In genomic region chr9:62536655-62537631, GRCm38 (mm10) we compare ENCODE assay signal across 8 mouse cellular contexts. TPM values are rescaled to one million over a fixed set of nuclear protein-coding genes. Genes with fewer than 3 reads are reported as not detected.
DNase-seq lines count a peak whose midpoint lies in the region; ATAC-seq and TF ChIP-seq lines count a peak whose summit lies in the region.

Coro2b (minus strand) TSS chr9:62537044.

- no peaks in the 10 kb centered on the region for H3K79me3 ChIP-seq in C2C12 (ENCODE audit: low read depth)

- H3K4me3 ChIP-seq in C2C12 (ENCODE audit: insufficient read depth, poor library complexity, severe bottlenecking): peak within 1 kb of the TSS; percentile 23
- H3K4me3 ChIP-seq in embryonic facial prominence, embryonic 14.5 days (ENCODE audit: low read depth, low read length): peak within 1 kb of the TSS; percentile 68
- peak within 1 kb of the TSS; percentile 66 for H3K4me3 ChIP-seq in heart, embryonic 12.5 days
- H3K4me3 ChIP-seq in kidney, embryonic 14.5 days (ENCODE audit: low read length): peak within 1 kb of the TSS; percentile 74
- H3K4me3 ChIP-seq in liver, adult 2 months (ENCODE audit: insufficient read depth, low read depth, low read length): peak within 1 kb of the TSS; percentile 66
- peak within 1 kb of the TSS; percentile 61 for H3K4me3 ChIP-seq in thymus, adult 2 months (ENCODE audit: control insufficient read depth, insufficient read depth, low read length)

- peak; percentile 54 for ATAC-seq in embryonic facial prominence, embryonic 14.5 days (ENCODE audit: low read depth)
- ATAC-seq in heart, embryonic 12.5 days (ENCODE audit: insufficient number of reproducible peaks, low FRiP score): 0 out of 2 replicates have a peak, but pooled peaks have one; percentile 43
- peak; percentile 63 for ATAC-seq in kidney, embryonic 14.5 days (ENCODE audit: low FRiP score, low TSS enrichment)

- H3K36me3 ChIP-seq in C2C12 (ENCODE audit: control insufficient read depth, insufficient read depth): no peaks in the 10 kb centered on the region
- H3K36me3 ChIP-seq in embryonic facial prominence, embryonic 14.5 days (ENCODE audit: control insufficient read depth, insufficient read depth, low read length): no peaks in the 10 kb centered on the region
- H3K36me3 ChIP-seq in heart, embryonic 12.5 days: no peaks in the 10 kb centered on the region
- H3K36me3 ChIP-seq in kidney, embryonic 14.5 days (ENCODE audit: control insufficient read depth, insufficient read depth, low read length): no peaks in the 10 kb centered on the region
- H3K36me3 ChIP-seq in liver, adult 2 months (ENCODE audit: control insufficient read depth, insufficient read depth, low read length): no peaks in the 10 kb centered on the region
- H3K36me3 ChIP-seq in thymus, adult 2 months (ENCODE audit: control insufficient read depth, insufficient read depth, low read length): no peaks in the 10 kb centered on the region

- H3K27me3 ChIP-seq in C2C12 (ENCODE audit: control insufficient read depth, insufficient read depth, insufficient read length): no peaks in the 10 kb centered on the region
- H3K27me3 ChIP-seq in embryonic facial prominence, embryonic 14.5 days (replicated peaks; ENCODE audit: control insufficient read depth, insufficient read depth, low read length): no peaks in the 10 kb centered on the region
- peaks cover 28% of the 10 kb centered on the region for H3K27me3 ChIP-seq in heart, embryonic 12.5 days (replicated peaks)
- H3K27me3 ChIP-seq in kidney, embryonic 14.5 days (ENCODE audit: control insufficient read depth, insufficient read depth, low read length): no peaks in the 10 kb centered on the region; the same call in 1 of the 2 replicates
- peaks cover 4% of the 10 kb centered on the region; the same call in 1 of the 2 replicates for H3K27me3 ChIP-seq in liver, adult 2 months (ENCODE audit: control insufficient read depth, insufficient read depth, low read length)
- no peaks in the 10 kb centered on the region for H3K27me3 ChIP-seq in thymus, adult 2 months (ENCODE audit: control insufficient read depth, insufficient read depth, low read length)

- DNase-seq in adrenal gland, postnatal 14 days: peak; percentile 83
- DNase-seq in embryonic facial prominence, embryonic 14.5 days (ENCODE audit: low spot score): peak; percentile 83
- DNase-seq in liver, adult 2 months (ENCODE audit: extremely low read depth, low read depth, low spot score): no peak
- peak; percentile 79 for DNase-seq in neural tube, embryonic 10.5 days (ENCODE audit: extremely low spot score, low spot score)
- DNase-seq in thymus, adult 2 months: peak; percentile 81

- peaks cover 26% of the 10 kb centered on the region for H3K4me1 ChIP-seq in embryonic facial prominence, embryonic 14.5 days (ENCODE audit: control insufficient read depth, insufficient read depth, low read length)
- peaks cover 10% of the 10 kb centered on the region for H3K4me1 ChIP-seq in heart, embryonic 12.5 days (replicated peaks)
- H3K4me1 ChIP-seq in kidney, embryonic 14.5 days (ENCODE audit: control insufficient read depth, insufficient read depth, low read length): peaks cover 17% of the 10 kb centered on the region
- 0 out of 2 replicates have a peak, but pooled peaks cover 2% of the 10 kb centered on the region for H3K4me1 ChIP-seq in liver, adult 2 months (ENCODE audit: control insufficient read depth, insufficient read depth, low read length)
- peaks cover 51% of the 10 kb centered on the region for H3K4me1 ChIP-seq in thymus, adult 2 months (replicated peaks; ENCODE audit: control insufficient read depth, insufficient read depth, low read length)

- H3K9me3 ChIP-seq in embryonic facial prominence, embryonic 14.5 days (ENCODE audit: control insufficient read depth, low read length): no peaks in the 10 kb centered on the region
- no peaks in the 10 kb centered on the region for H3K9me3 ChIP-seq in heart, embryonic 12.5 days (replicated peaks)
- no peaks in the 10 kb centered on the region for H3K9me3 ChIP-seq in kidney, embryonic 14.5 days (ENCODE audit: control insufficient read depth, low read length)

- H3K9ac ChIP-seq in embryonic facial prominence, embryonic 14.5 days (ENCODE audit: low read depth, low read length): peak within 1 kb of the TSS; percentile 83
- H3K9ac ChIP-seq in heart, embryonic 12.5 days: peak within 1 kb of the TSS; percentile 74
- peak within 1 kb of the TSS; percentile 83 for H3K9ac ChIP-seq in kidney, embryonic 14.5 days (ENCODE audit: low read depth, low read length)
- H3K9ac ChIP-seq in liver, adult 2 months (ENCODE audit: low read depth, low read length): peak within 1 kb of the TSS; percentile 78

- H3K79me2 ChIP-seq in C2C12 (ENCODE audit: control insufficient read depth, insufficient read depth): no peaks in the 10 kb centered on the region
- H3K79me2 ChIP-seq in liver, adult 2 months (ENCODE audit: control insufficient read depth, insufficient read depth, low read length): no peaks in the 10 kb centered on the region

- TF ChIP-seq CTCF in C2C12 (IDR thresholded peaks at IDR 0.05; ENCODE audit: control insufficient read depth, insufficient read depth, insufficient read length): peak; percentile 45
- TF ChIP-seq CTCF in liver, adult 2 months (IDR thresholded peaks at IDR 0.05; ENCODE audit: low read depth, low read length): 0 out of 2 replicates have a peak, but pooled peaks have one; percentile 10
- TF ChIP-seq CTCF in thymus, adult 2 months (IDR thresholded peaks at IDR 0.05; ENCODE audit: borderline replicate concordance, control insufficient read depth, extremely low read depth, insufficient read depth, low read length, poor library complexity): no peak

- peak within 1 kb of the TSS; percentile 97 for H3K4me2 ChIP-seq in embryonic facial prominence, embryonic 14.5 days (ENCODE audit: low read depth, low read length)
- H3K4me2 ChIP-seq in heart, embryonic 12.5 days: peak within 1 kb of the TSS; percentile 85
- peak within 1 kb of the TSS; percentile 94 for H3K4me2 ChIP-seq in kidney, embryonic 14.5 days (replicated peaks; ENCODE audit: low read depth, low read length)

- TF ChIP-seq POLR2A in liver, adult 2 months (IDR thresholded peaks at IDR 0.05; ENCODE audit: extremely low read depth, insufficient read depth, low read length): no peak
- no peak for TF ChIP-seq POLR2A in thymus, adult 2 months (IDR thresholded peaks at IDR 0.05; ENCODE audit: control insufficient read depth, extremely low read depth, insufficient read depth, low read length, poor library complexity)

- 6% methylated on average over 12 of the region's 74 CpGs for WGBS in embryonic facial prominence, embryonic 14.5 days
- WGBS in heart, embryonic 12.5 days: 2% methylated on average over 74 of the region's 74 CpGs
- 1% methylated on average over 74 of the region's 74 CpGs for WGBS in kidney, embryonic 14.5 days
- WGBS in liver, adult 2 months: 5% methylated on average over 67 of the region's 74 CpGs
- 6% methylated on average over 74 of the region's 74 CpGs for WGBS in thymus, adult 2 months

- H3ac ChIP-seq in C2C12 (ENCODE audit: control insufficient read depth, insufficient read length, low read depth): peak within 1 kb of the TSS; percentile 58

- peak within 1 kb of the TSS; percentile 76 for H3K27ac ChIP-seq in embryonic facial prominence, embryonic 14.5 days (replicated peaks; ENCODE audit: low read depth, low read length)
- no peak within 1 kb of the TSS for H3K27ac ChIP-seq in heart, embryonic 12.5 days (ENCODE audit: poor library complexity, severe bottlenecking)
- H3K27ac ChIP-seq in kidney, embryonic 14.5 days (ENCODE audit: low read depth, low read length): peak within 1 kb of the TSS; percentile 61; the same call in 1 of the 2 replicates
- H3K27ac ChIP-seq in liver, adult 2 months (replicated peaks; ENCODE audit: insufficient read depth, low read depth, low read length): peak within 1 kb of the TSS; percentile 7; the same call in 1 of the 2 replicates
- H3K27ac ChIP-seq in thymus, adult 2 months (ENCODE audit: control insufficient read depth, insufficient read depth, low read length): no peak within 1 kb of the TSS

TF ChIP-seq in C2C12, 6 proteins besides CTCF, POLR2A, EP300 and RAD21:
- no peak for TF ChIP-seq CEBPB (IDR thresholded peaks at IDR 0.05; ENCODE audit: low read depth)
- no peak for TF ChIP-seq MAX (IDR thresholded peaks at IDR 0.05)
- no peak for TF ChIP-seq USF1 (IDR thresholded peaks at IDR 0.05; ENCODE audit: low read depth)
- no peak for TF ChIP-seq MYOG (IDR thresholded peaks at IDR 0.05; ENCODE audit: control insufficient read depth, extremely low read depth, insufficient read length)

RNA-seq across cellular contexts. Expression of gene Coro2b, which starts in this region (rescaled TPM):
- 9.9 TPM for polyA plus RNA-seq in C2C12 (2012; fragmentation: generic; extraction: Trizol)
- 15.9 and 20.6 TPM in 2 replicates for total RNA-seq in adrenal gland, postnatal 14 days (2021)
- 11.1 and 12.3 TPM in 2 replicates for polyA plus RNA-seq in embryonic facial prominence, embryonic 14.5 days (2014; fragmentation: Nextera tagmentation; extraction: Ambion mirVana)
- polyA plus RNA-seq in heart, embryonic 12.5 days (2016; fragmentation: Nextera tagmentation; extraction: Ambion mirVana): 5.8 and 6.0 TPM in 2 replicates
- polyA plus RNA-seq in kidney, embryonic 14.5 days (2014; fragmentation: Nextera tagmentation; extraction: Ambion mirVana): 9.3 and 16.5 TPM in 2 replicates
- total RNA-seq in liver, adult 2 months (2014; rRNA removed): 1.5 and 2.2 TPM in 2 replicates
- polyA plus RNA-seq in liver, adult 2 months (2012; rRNA removed): 1.3 and 2.7 TPM in 2 replicates
- polyA plus RNA-seq in thymus, adult 2 months (2012; rRNA removed): 18.1 and 18.2 TPM in 2 replicates

Comparison
In these comparisons a context has a peak if more than half of its experiments do, and no peak if none do; other contexts are left out.
1. H3K4me3 ChIP-seq: peak in every context shown above with its lines; median percentile 74 in kidney, embryonic 14.5 days; 68 in embryonic facial prominence, embryonic 14.5 days; 66 in heart, embryonic 12.5 days; 66 in liver, adult 2 months; 61 in thymus, adult 2 months; 23 in C2C12.
2. H3K27ac ChIP-seq: peak in embryonic facial prominence, embryonic 14.5 days (single experiment), kidney, embryonic 14.5 days (single experiment) and liver, adult 2 months (single experiment); none in heart, embryonic 12.5 days (single experiment) and thymus, adult 2 months (single experiment).
3. Peak in every context shown above with its lines, with median percentiles within 50 percentile points of each other: ATAC-seq, H3K4me2 ChIP-seq and H3K9ac ChIP-seq.